Comparison of ENCODE assay signal across 8 mouse cellular contexts in the genomic region with DNA sequence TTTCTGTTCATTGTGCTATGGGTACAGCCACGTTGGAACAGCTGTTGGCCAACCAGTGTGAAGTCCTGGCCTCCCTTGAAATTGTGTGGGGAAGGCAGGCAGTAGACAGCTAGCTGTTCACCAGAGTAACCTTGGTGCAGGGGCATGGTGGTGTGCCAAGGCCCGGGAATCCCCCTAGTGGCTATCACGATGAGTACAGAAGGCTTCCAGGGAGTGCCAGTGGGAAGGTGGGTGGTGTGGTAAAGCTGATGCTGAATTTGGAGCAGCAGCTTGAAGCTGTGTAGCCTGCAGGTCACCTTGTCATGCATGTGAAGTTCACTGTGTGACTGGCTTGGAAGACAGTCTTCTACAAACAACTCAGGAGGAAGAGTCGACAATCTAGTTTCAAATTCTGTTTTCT. TPM values are rescaled to one million over a fixed set of nuclear protein-coding genes. Genes with fewer than 3 reads are reported as not detected.
DNase-seq lines count a peak whose midpoint lies in the region; ATAC-seq lines count a peak whose summit lies in the region.

No protein-coding gene starts in this region.

- H3K27me3 ChIP-seq in heart, embryonic 14.5 days (ENCODE audit: control insufficient read depth, insufficient read depth, low read length): no peaks in the 10 kb centered on the region
- no peaks in the 10 kb centered on the region for H3K27me3 ChIP-seq in heart, embryonic 11.5 days (ENCODE audit: control insufficient read depth, insufficient read depth, low read length)

- H3K4me2 ChIP-seq in heart, embryonic 14.5 days (ENCODE audit: low read length): no peak overlapping the region
- H3K4me2 ChIP-seq in heart, embryonic 11.5 days: no peak overlapping the region

- H3K9ac ChIP-seq in heart, embryonic 14.5 days (ENCODE audit: low read length): no peak overlapping the region
- H3K9ac ChIP-seq in heart, embryonic 11.5 days (ENCODE audit: low read depth, low read length): no peak overlapping the region

- DNase-seq in CD8-positive naive resting alpha-beta T cell, adult 2 months (ENCODE audit: low read depth in 2 of 2, low spot score in 2 of 2): peak; percentile 21 to 49
- DNase-seq in adrenal gland, postnatal 14 days: peak; percentile 79
- DNase-seq in heart, postnatal 36 days: peak; percentile 14
- peak; percentile 45 to 49 for DNase-seq in left cerebral cortex, postnatal 36 days (ENCODE audit: low spot score in 2 of 2)
- peak; percentile 42 for DNase-seq in right cerebral cortex, postnatal 25 days
- no peak for DNase-seq in layer of hippocampus, adult 8-10 months (ENCODE audit: low spot score in 2 of 2)

- H3K36me3 ChIP-seq in heart, embryonic 14.5 days (ENCODE audit: control insufficient read depth, insufficient read depth, low read length): no peaks in the 10 kb centered on the region
- no peaks in the 10 kb centered on the region for H3K36me3 ChIP-seq in heart, embryonic 11.5 days (ENCODE audit: control insufficient read depth, insufficient read depth, low read length)

- 39% methylated on average over 4 of the region's 4 CpGs for WGBS in heart, embryonic 14.5 days
- WGBS in heart, embryonic 11.5 days (ENCODE audit: insufficient replicate concordance): 32% methylated on average over 4 of the region's 4 CpGs

- no peak overlapping the region for H3K4me3 ChIP-seq in heart, embryonic 14.5 days (ENCODE audit: control insufficient read depth in 1 of 2, insufficient read depth in 1 of 2, low read depth in 1 of 2, low read length in 2 of 2)
- no peak overlapping the region for H3K4me3 ChIP-seq in heart, embryonic 11.5 days (ENCODE audit: low read depth, low read length)

- no peak overlapping the region for H3K27ac ChIP-seq in heart, embryonic 14.5 days (replicated peaks in 1 of 2; ENCODE audit: control insufficient read depth in 1 of 2, insufficient read depth in 1 of 2, low read depth in 2 of 2, low read length in 2 of 2)
- H3K27ac ChIP-seq in heart, embryonic 11.5 days (ENCODE audit: low read depth, low read length): no peak overlapping the region

- H3K9me3 ChIP-seq in heart, embryonic 14.5 days (ENCODE audit: control insufficient read depth, low read length): no peaks in the 10 kb centered on the region
- no peaks in the 10 kb centered on the region for H3K9me3 ChIP-seq in heart, embryonic 11.5 days (replicated peaks; ENCODE audit: control insufficient read depth, low read length)

- intact Hi-C loops in heart, postnatal 36 days (cut with DNase I): no loop called here
- intact Hi-C loops in left cerebral cortex, postnatal 36 days (cut with DNase I): loop anchor here (5.0 kb wide), 1 partner anchor 48 kb away; no protein-coding TSS in a partner anchor

- 0 out of 2 replicates have a peak, but pooled peaks have one; percentile 25 for ATAC-seq in heart, embryonic 14.5 days (ENCODE audit: insufficient number of reproducible peaks, insufficient read depth, low FRiP score, low read depth)
- no peak; the same call in 1 of the 2 replicates for ATAC-seq in heart, embryonic 11.5 days (replicated peaks; ENCODE audit: insufficient number of reproducible peaks, low FRiP score, low TSS enrichment)

- 0 out of 4 replicates have a peak, but pooled peaks cover 0 to 2% of the 10 kb centered on the region in 2 experiments for H3K4me1 ChIP-seq in heart, embryonic 14.5 days (ENCODE audit: control insufficient read depth in 2 of 2, insufficient read depth in 2 of 2, low read length in 2 of 2)
- peaks cover 3% of the 10 kb centered on the region; the same call in 1 of the 2 replicates for H3K4me1 ChIP-seq in heart, embryonic 11.5 days (ENCODE audit: control insufficient read depth, insufficient read depth, low read length)

RNA-seq across cellular contexts. Expression of gene Eipr1, which starts 32.8 kb away (rescaled TPM):
- 19.8 and 21.2 TPM in 2 replicates for polyA plus RNA-seq in heart, embryonic 14.5 days (2014; fragmentation: Nextera tagmentation; extraction: Ambion mirVana)
- 26.0 and 27.5 TPM in 2 replicates for polyA plus RNA-seq in heart, embryonic 11.5 days (2014; fragmentation: Nextera tagmentation; extraction: Ambion mirVana)
- 18.5 and 18.6 TPM in 2 replicates for total RNA-seq in adrenal gland, postnatal 14 days (2021)
- 1 to 10 TPM; 8.9 to 9.4 TPM for total RNA-seq in heart, postnatal 36 days (2021)
- 10 to 100 TPM; 63.9 to 65.5 TPM for total RNA-seq in left cerebral cortex, postnatal 36 days (2021)
- 10 to 100 TPM; 45.7 to 63.2 (median 54.1) TPM for total RNA-seq in layer of hippocampus, adult 8-10 months (2022)

RNA-seq across cellular contexts. Expression of gene Trappc12, which starts 34.1 kb away (rescaled TPM):
- 33.8 and 34.8 TPM in 2 replicates for polyA plus RNA-seq in heart, embryonic 14.5 days (2014; fragmentation: Nextera tagmentation; extraction: Ambion mirVana)
- polyA plus RNA-seq in heart, embryonic 11.5 days (2014; fragmentation: Nextera tagmentation; extraction: Ambion mirVana): 32.9 and 33.3 TPM in 2 replicates
- total RNA-seq in adrenal gland, postnatal 14 days (2021): 34.4 and 34.5 TPM in 2 replicates
- 10 to 100 TPM; 21.4 to 22.6 TPM for total RNA-seq in heart, postnatal 36 days (2021)
- total RNA-seq in left cerebral cortex, postnatal 36 days (2021): 10 to 100 TPM; 61.3 to 62.7 TPM
- 10 to 100 TPM; 56.4 to 64.8 (median 59.1) TPM for total RNA-seq in layer of hippocampus, adult 8-10 months (2022)

Comparison
In these comparisons a context has a peak if more than half of its experiments do, and no peak if none do; other contexts are left out.
1. DNase-seq: peak in CD8-positive naive resting alpha-beta T cell, adult 2 months (2 of 2), adrenal gland, postnatal 14 days (single experiment), heart, postnatal 36 days (2 of 2), left cerebral cortex, postnatal 36 days (2 of 2) and right cerebral cortex, postnatal 25 days (single experiment); none in layer of hippocampus, adult 8-10 months (0 of 2).